Mouse (Mus musculus) kidney, adult 2 months (tissue): ENCODE measurements around the gene Ackr1.

Experiments used
- CTCF ChIP-seq: fragments of 200-500 bp; conservative IDR thresholded peaks from 2 replicates; pipeline ENCODE4 v1.5.1; 2011; ENCODE audit warnings: low read depth, mild to moderate bottlenecking, control low read depth, low read length, moderate library complexity, mixed read lengths; ENCODE audit not compliant: insufficient read depth, insufficient read length
- POLR2A ChIP-seq: fragments of 200-500 bp; IDR thresholded peaks from one replicate; pipeline ENCODE4 v1.6.1; 2011; ENCODE audit warnings: low read depth, low read length, control low read depth

DNA sequence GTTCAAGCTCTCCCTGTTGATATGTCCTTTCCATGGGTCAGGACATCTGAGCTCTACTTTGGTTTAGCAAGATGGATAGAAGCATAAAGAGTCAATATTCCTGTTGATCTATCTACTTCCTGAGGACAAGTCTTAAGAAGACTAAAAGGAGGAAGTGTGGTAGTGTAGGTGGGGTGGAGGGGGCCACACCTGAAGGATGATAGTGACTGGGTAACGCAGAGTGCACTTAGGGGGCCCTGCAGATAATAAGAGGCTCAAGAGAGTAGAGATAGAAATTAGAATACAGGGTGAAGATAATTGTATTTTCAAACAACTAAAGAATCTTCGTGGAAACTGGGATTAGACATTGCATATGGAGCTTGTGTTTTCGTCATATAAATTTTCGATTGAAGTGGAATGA, 11.6 kb upstream of the Ackr1 start:
- TF ChIP-seq CTCF (no peak), POLR2A (no peak)
